In genomic region chr12:106626786-106627185, GRCm38 (mm10) we compare ENCODE assay signal across 28 mouse cellular contexts.
DNase-seq lines count a peak whose midpoint lies in the region; ATAC-seq and TF ChIP-seq lines count a peak whose summit lies in the region.
"Had no signal": no experiment of that assay in that cellular context is flagged by ENCODE, and none has a peak within 500 bp of the region (broad histone marks: within the 10 kb centered on the region; RNA-seq: fewer than 3 reads in every experiment).

No protein-coding gene starts in this region.

- H3K9me3 ChIP-seq in forebrain, embryonic 14.5 days (replicated peaks; ENCODE audit: control insufficient read depth, low read length), result no peaks in the 10 kb centered on the region
- H3K9me3 ChIP-seq in forebrain, embryonic 12.5 days, result no peaks in the 10 kb centered on the region
- no peaks in the 10 kb centered on the region for H3K9me3 ChIP-seq in hindbrain, embryonic 11.5 days (ENCODE audit: control insufficient read depth, low read length)
- H3K9me3 ChIP-seq in hindbrain, embryonic 13.5 days, result no peaks in the 10 kb centered on the region
- 0 out of 2 replicates have a peak, but pooled peaks cover 3% of the 10 kb centered on the region for H3K9me3 ChIP-seq in hindbrain, postnatal 0 days (ENCODE audit: low read length)
- no peaks in the 10 kb centered on the region for H3K9me3 ChIP-seq in midbrain, embryonic 16.5 days (replicated peaks; ENCODE audit: control insufficient read depth, low read length, poor library complexity, severe bottlenecking)
- H3K9me3 ChIP-seq: embryonic facial prominence, embryonic 12.5 days; heart, embryonic 13.5 days; kidney, embryonic 15.5 days; limb, embryonic 12.5 days; liver, embryonic 15.5 days; neural tube, embryonic 13.5 days had no signal

- no peak overlapping the region for H3K9ac ChIP-seq in forebrain, embryonic 14.5 days (ENCODE audit: low read length)
- no peak overlapping the region for H3K9ac ChIP-seq in forebrain, embryonic 12.5 days
- no peak overlapping the region for H3K9ac ChIP-seq in hindbrain, embryonic 11.5 days (ENCODE audit: low read depth, low read length)
- H3K9ac ChIP-seq in hindbrain, embryonic 13.5 days, result no peak overlapping the region
- no peak overlapping the region for H3K9ac ChIP-seq in hindbrain, postnatal 0 days (replicated peaks; ENCODE audit: low read length)
- peak overlapping the region; percentile 8; the same call in 1 of the 2 replicates for H3K9ac ChIP-seq in midbrain, embryonic 16.5 days (ENCODE audit: low read depth, low read length)
- H3K9ac ChIP-seq: embryonic facial prominence, embryonic 12.5 days; heart, embryonic 13.5 days; kidney, embryonic 15.5 days; limb, embryonic 12.5 days; liver, embryonic 15.5 days; lung, embryonic 14.5 days; neural tube, embryonic 13.5 days had no signal

- no peaks in the 10 kb centered on the region for H3K27me3 ChIP-seq in forebrain, embryonic 14.5 days (replicated peaks; ENCODE audit: control insufficient read depth, insufficient read depth, low read length)
- H3K27me3 ChIP-seq in forebrain, embryonic 12.5 days, result no peaks in the 10 kb centered on the region
- no peaks in the 10 kb centered on the region for H3K27me3 ChIP-seq in hindbrain, embryonic 11.5 days (ENCODE audit: control insufficient read depth, insufficient read depth, low read length)
- H3K27me3 ChIP-seq in hindbrain, embryonic 13.5 days, result no peaks in the 10 kb centered on the region
- no peaks in the 10 kb centered on the region for H3K27me3 ChIP-seq in hindbrain, postnatal 0 days (ENCODE audit: insufficient read depth, low read length)
- H3K27me3 ChIP-seq in midbrain, embryonic 16.5 days (ENCODE audit: control insufficient read depth, insufficient read depth, low read depth, low read length), result no peaks in the 10 kb centered on the region
- H3K27me3 ChIP-seq: embryonic facial prominence, embryonic 12.5 days; heart, embryonic 13.5 days; kidney, embryonic 15.5 days; limb, embryonic 12.5 days; liver, embryonic 15.5 days; neural tube, embryonic 13.5 days had no signal

- no peaks in the 10 kb centered on the region for H3K36me3 ChIP-seq in forebrain, embryonic 14.5 days (ENCODE audit: control insufficient read depth, insufficient read depth, low read length)
- no peaks in the 10 kb centered on the region for H3K36me3 ChIP-seq in forebrain, embryonic 12.5 days (replicated peaks)
- H3K36me3 ChIP-seq in hindbrain, embryonic 11.5 days (ENCODE audit: control insufficient read depth, insufficient read depth, low read length), result no peaks in the 10 kb centered on the region
- no peaks in the 10 kb centered on the region for H3K36me3 ChIP-seq in hindbrain, embryonic 13.5 days
- no peaks in the 10 kb centered on the region for H3K36me3 ChIP-seq in hindbrain, postnatal 0 days (ENCODE audit: insufficient read depth, low read length)
- H3K36me3 ChIP-seq in midbrain, embryonic 16.5 days (ENCODE audit: control insufficient read depth, insufficient read depth, low read length), result no peaks in the 10 kb centered on the region
- H3K36me3 ChIP-seq: embryonic facial prominence, embryonic 12.5 days; G1E; heart, embryonic 13.5 days; kidney, embryonic 15.5 days; limb, embryonic 12.5 days; liver, embryonic 15.5 days; neural tube, embryonic 13.5 days had no signal

- no peak overlapping the region for H3K4me3 ChIP-seq in forebrain, embryonic 14.5 days (ENCODE audit: low read depth, low read length)
- no peak overlapping the region for H3K4me3 ChIP-seq in forebrain, embryonic 12.5 days (replicated peaks)
- no peak overlapping the region for H3K4me3 ChIP-seq in hindbrain, embryonic 11.5 days (ENCODE audit: low read depth, low read length)
- no peak overlapping the region for H3K4me3 ChIP-seq in hindbrain, embryonic 13.5 days
- H3K4me3 ChIP-seq in hindbrain, postnatal 0 days (ENCODE audit: low read length), result no peak overlapping the region
- H3K4me3 ChIP-seq in midbrain, embryonic 16.5 days (ENCODE audit: low read depth, low read length), result no peak overlapping the region
- H3K4me3 ChIP-seq: embryonic facial prominence, embryonic 12.5 days; heart, embryonic 13.5 days; kidney, embryonic 15.5 days; left cerebral cortex, adult 2 months; limb, embryonic 12.5 days; liver, embryonic 15.5 days; neural tube, embryonic 13.5 days had no signal

- no peaks in the 10 kb centered on the region for H3K4me1 ChIP-seq in forebrain, embryonic 14.5 days (ENCODE audit: control insufficient read depth, insufficient read depth, low read length)
- peaks cover 3% of the 10 kb centered on the region; the same call in 1 of the 2 replicates for H3K4me1 ChIP-seq in forebrain, embryonic 12.5 days
- H3K4me1 ChIP-seq in hindbrain, embryonic 11.5 days (replicated peaks; ENCODE audit: control insufficient read depth, insufficient read depth, low read length), result no peaks in the 10 kb centered on the region
- no peaks in the 10 kb centered on the region for H3K4me1 ChIP-seq in hindbrain, embryonic 13.5 days (replicated peaks)
- no peaks in the 10 kb centered on the region for H3K4me1 ChIP-seq in hindbrain, postnatal 0 days (ENCODE audit: insufficient read depth, low read length)
- H3K4me1 ChIP-seq in midbrain, embryonic 16.5 days (ENCODE audit: control insufficient read depth, insufficient read depth, low read length), result 0 out of 2 replicates have a peak, but pooled peaks cover 3% of the 10 kb centered on the region
- H3K4me1 ChIP-seq: embryonic facial prominence, embryonic 12.5 days; heart, embryonic 13.5 days; kidney, embryonic 15.5 days; limb, embryonic 12.5 days; liver, embryonic 15.5 days; neural tube, embryonic 13.5 days had no signal

- WGBS in forebrain, embryonic 14.5 days, result 58% methylated on average over 15 of the region's 15 CpGs
- WGBS in forebrain, embryonic 12.5 days, result 55% methylated on average over 15 of the region's 15 CpGs
- WGBS in hindbrain, embryonic 11.5 days, result 50% methylated on average over 15 of the region's 15 CpGs
- WGBS in hindbrain, embryonic 13.5 days, result 30% methylated on average over 15 of the region's 15 CpGs
- 26% methylated on average over 15 of the region's 15 CpGs for WGBS in hindbrain, postnatal 0 days
- WGBS in midbrain, embryonic 16.5 days, result 14% methylated on average over 15 of the region's 15 CpGs

- H3K27ac ChIP-seq in forebrain, embryonic 14.5 days (ENCODE audit: low read depth, low read length), result no peak overlapping the region
- H3K27ac ChIP-seq in forebrain, embryonic 12.5 days, result no peak overlapping the region
- no peak overlapping the region for H3K27ac ChIP-seq in hindbrain, embryonic 11.5 days (ENCODE audit: low read depth, low read length)
- no peak overlapping the region for H3K27ac ChIP-seq in hindbrain, embryonic 13.5 days
- H3K27ac ChIP-seq in hindbrain, postnatal 0 days, result no peak overlapping the region
- H3K27ac ChIP-seq in midbrain, embryonic 16.5 days (ENCODE audit: low read length), result peak overlapping the region; percentile 73
- H3K27ac ChIP-seq: embryonic facial prominence, embryonic 12.5 days; heart, embryonic 13.5 days; kidney, embryonic 15.5 days; left cerebral cortex, adult 2 months; limb, embryonic 12.5 days; liver, embryonic 15.5 days; neural tube, embryonic 13.5 days had no signal

- TF ChIP-seq CTCF in hindbrain, postnatal 0 days (IDR thresholded peaks at IDR 0.05; ENCODE audit: low read depth), result no peak

- peak; percentile 25 for DNase-seq in forebrain, embryonic 14.5 days (ENCODE audit: low spot score)
- no peak for DNase-seq in hindbrain, embryonic 11.5 days (ENCODE audit: low spot score)
- no peak for DNase-seq in hindbrain, postnatal 0 days (ENCODE audit: low spot score)
- DNase-seq in thymus, postnatal 36 days, result no peak
- DNase-seq in cerebellum, postnatal 4 days (ENCODE audit: low spot score in 2 of 2), result no peak
- DNase-seq: adrenal gland, adult 8-10 months; cerebellum, adult 9-10 months; cerebellum, postnatal 36 days; embryo, embryonic 11 days; gastrocnemius, postnatal 25 days; heart, adult 18-20 months; heart, postnatal 10 days; kidney, postnatal 25 days; lung, embryonic 14.5 days; thymus, adult 2 months; thymus, postnatal 4 days had no signal

- H3K4me2 ChIP-seq in forebrain, embryonic 14.5 days (ENCODE audit: low read length), result no peak overlapping the region
- H3K4me2 ChIP-seq in forebrain, embryonic 12.5 days, result no peak overlapping the region
- 0 out of 2 replicates have a peak overlapping the region, but pooled peaks have one; percentile 3 for H3K4me2 ChIP-seq in hindbrain, embryonic 11.5 days (replicated peaks; ENCODE audit: low read depth, low read length)
- no peak overlapping the region for H3K4me2 ChIP-seq in hindbrain, embryonic 13.5 days
- H3K4me2 ChIP-seq in hindbrain, postnatal 0 days (ENCODE audit: low read depth, low read length), result peak overlapping the region; percentile 26
- peak overlapping the region; percentile 34 for H3K4me2 ChIP-seq in midbrain, embryonic 16.5 days (ENCODE audit: low read length)
- H3K4me2 ChIP-seq: embryonic facial prominence, embryonic 12.5 days; heart, embryonic 13.5 days; kidney, embryonic 15.5 days; limb, embryonic 12.5 days; liver, embryonic 15.5 days; lung, embryonic 14.5 days; neural tube, embryonic 13.5 days had no signal

- ATAC-seq in forebrain, embryonic 14.5 days, result no peak
- ATAC-seq in forebrain, embryonic 12.5 days (ENCODE audit: low FRiP score), result no peak
- no peak for ATAC-seq in hindbrain, embryonic 11.5 days (ENCODE audit: low FRiP score)
- ATAC-seq in hindbrain, embryonic 13.5 days (ENCODE audit: low FRiP score), result no peak
- no peak for ATAC-seq in hindbrain, postnatal 0 days
- peak; percentile 36; the same call in 1 of the 2 replicates for ATAC-seq in midbrain, embryonic 16.5 days
- ATAC-seq: intestine, postnatal 0 days had no signal

Comparison
In these comparisons a context has a peak if more than half of its experiments do, and no peak if none do; other contexts are left out.
1. H3K4me2 ChIP-seq: peak in hindbrain, embryonic 11.5 days (single experiment), hindbrain, postnatal 0 days (single experiment) and midbrain, embryonic 16.5 days (single experiment); none in forebrain, embryonic 14.5 days (single experiment), forebrain, embryonic 12.5 days (single experiment) and hindbrain, embryonic 13.5 days (single experiment).